Mouse (Mus musculus) thymus, postnatal 14 days (tissue): ENCODE measurements around the gene Zic1.

ENCODE experiments used
- DNase-seq: peaks from one replicate; pipeline ENCODE4 v3.0.0; 2021

Gene Zic1

DNA sequence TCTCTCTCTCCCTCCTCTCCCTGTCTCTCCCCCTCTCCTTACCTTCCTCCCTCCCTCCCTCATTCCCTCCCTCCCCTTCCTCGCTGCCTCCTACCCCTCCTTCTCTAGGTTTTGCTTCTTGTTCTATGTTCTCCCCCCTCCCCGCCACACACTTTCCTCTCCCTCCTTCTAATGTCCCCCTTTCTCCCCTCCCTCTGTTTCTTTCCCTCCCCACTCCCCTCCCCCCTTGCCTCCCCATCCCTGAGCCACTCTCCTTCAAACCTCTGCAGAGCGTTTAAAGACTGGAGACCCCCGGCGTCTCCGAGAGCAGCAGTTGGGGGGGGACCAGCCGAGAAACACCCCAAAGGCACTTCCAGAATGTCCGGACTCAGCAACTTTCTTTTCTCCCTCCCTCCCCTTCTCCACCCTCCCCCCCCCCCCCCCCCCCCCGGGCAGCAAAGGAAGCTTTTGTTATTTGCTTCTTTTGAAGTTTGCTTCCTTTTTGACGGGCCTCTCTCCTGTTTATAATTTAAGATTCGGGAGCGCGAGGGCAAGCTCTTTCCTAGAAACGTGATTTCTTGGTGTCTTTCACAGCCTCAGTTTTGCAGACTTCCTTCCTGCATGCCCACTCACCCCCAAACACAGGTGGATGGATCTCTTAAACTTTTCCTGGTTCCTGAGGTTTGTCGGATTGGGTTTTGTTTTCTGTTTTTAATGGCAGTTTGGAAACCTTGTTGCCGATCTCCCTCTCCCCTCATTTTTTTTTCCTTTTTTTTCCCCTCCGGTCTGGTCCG lies 802 bp upstream of the Zic1 start:
- DNase-seq, result no peak

DNA sequence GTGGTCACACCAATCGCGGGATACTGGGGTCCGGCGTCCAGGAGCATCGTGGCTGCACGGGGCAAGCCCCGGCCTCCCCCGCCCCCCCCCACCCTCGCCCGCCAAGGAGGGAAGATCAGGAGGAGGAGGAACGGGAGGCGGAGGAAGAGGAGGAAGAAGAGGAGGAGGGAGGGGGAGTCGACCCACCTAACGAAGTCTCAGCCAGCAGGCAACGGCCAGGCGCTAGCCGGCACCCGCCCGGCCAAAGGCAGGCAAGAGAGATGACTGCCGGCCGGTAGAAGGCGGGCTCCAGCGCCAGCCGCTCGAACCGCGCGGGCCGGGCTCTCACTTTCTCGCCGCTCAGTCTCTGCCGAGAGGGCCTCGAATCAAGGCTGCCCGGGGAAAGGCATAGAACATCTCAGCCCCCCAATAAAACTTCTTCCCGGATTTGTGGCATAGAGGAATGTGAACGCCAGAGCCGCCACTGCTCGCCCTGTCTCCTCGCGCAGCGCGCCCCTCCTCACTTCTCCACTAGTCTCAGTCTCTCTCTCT lies 574 bp downstream of the Zic1 start:
- no peak for DNase-seq

DNA sequence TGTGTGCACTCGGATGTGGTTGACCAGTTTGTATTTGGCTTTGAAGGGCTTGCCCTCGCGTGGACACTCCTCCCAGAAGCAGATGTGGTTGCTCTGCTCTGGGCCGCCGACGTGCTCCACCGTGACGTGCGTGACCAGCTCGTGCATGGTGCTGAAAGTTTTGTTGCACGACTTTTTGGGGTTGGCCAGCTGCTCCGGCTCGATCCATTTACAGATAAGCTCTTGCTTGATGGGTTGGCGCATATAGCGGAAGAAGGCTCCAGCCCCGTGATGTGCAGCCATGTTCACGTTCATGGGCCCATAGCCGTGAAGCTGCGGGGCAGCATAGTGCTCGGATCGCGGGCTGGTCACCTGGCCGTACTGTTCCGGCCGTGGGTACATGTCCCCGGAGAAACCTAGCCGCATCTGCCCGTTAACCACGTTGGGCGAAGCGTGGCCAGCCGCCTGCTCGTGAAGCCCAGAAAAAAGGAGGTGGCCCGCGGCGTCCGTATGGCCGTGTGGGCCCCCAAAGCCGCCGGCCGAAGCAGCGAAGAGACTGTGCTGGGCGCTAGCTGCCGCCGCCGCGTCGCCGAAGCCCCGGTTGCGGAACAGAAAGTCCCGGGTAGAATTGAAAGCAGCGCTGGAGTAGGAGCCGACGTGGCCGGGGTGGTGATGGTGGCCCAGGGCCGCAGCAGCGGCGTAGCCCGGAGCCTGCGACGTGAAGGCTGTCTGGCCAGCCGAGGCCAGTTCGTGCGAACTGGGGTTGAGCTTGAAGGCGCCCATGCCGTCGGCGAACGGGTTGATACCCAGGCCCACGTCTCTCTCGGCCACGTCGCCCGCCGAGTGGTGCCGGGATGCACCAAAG lies 1.3 kb downstream of the Zic1 start:
- DNase-seq, result no peak

DNA sequence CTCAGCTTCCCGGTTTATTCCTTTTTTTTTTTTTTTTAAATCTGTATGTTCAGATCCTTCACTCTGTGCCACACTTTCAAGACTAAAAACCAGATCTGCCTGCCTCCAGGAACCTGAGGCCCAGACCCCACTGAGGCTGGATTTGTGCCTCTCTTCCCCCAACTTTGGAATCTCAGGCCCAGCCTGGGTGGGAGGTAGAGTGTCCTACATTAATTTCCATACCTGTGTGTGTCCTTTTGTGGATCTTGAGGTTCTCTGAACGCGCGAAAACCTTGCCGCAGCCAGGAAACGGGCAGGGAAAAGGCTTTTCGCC lies 1.8 kb downstream of the Zic1 start:
- DNase-seq, result no peak

DNA sequence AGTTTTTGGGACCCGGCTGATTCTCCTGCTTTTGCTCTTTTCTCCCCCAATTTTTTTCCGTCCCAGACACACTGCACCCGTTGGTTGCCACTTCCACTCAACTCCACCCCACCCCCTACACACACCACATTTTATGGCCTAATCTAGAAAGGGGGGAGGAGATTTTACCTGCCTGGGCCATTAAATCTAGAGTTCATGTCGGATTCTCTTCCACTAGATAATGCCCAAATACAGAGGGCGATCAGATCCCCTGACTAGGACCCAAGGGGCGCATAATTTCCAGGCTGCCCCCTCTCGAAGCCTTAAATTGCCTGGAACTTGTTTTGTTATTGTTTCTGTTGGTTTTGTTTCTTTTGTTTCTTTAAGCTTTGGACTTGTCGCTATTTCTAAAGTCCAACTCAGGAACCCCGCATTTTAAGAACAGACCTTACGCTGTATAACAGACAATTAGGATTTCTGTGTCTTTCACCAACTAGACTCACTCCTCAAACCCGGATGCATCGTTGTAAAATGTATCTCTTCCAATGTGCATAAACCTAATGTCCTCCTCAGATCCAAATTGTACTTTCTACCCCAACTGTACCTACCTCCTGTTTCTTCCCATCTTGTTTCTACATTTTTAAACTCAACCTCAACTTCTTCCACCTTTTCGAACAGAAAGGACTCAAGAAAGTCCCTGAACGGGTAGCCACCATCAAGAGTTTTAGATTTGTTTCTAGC lies 2.4 kb downstream of the Zic1 start:
- DNase-seq, result no peak

DNA sequence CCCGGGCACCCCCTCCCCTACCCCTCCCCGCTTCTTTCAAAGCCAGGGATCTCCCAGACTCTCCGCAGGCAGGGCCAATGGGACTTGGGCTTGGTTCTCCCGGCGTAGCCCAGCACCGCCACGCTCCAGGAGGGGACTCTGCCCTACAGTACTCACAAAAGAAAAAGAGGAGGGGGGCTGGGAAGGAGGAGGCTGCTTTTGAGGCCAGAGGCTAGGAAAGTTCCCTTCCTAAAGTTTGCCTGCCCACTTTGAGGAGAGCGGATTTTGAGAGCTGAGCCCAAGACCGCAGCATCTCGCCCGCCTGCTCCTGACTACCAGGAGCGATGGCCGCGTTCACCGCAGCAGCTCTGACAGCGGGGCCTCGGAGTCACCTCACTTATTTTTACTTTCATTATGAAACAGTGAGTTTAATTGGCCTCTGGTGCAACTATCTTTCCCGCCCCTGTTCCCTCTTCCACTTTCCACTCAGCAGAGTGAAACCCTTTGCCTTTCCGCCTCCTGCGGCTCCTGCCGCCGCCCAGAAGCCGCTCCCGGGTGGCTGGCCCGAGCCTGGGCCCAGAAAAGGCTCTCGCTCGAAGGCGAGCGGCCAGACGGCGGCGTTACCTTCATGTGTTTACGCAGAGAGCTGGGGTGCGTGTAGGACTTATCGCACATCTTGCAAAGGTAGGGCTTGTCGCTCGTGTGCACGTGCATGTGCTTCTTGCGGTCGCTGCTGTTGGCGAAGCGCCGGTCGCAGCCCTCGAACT lies 3.6 kb downstream of the Zic1 start, which contains the start of gene Zic4:
Zic4 (plus strand) TSS at position 558 of the 746 bp plus-strand sequence.
- DNase-seq, result no peak

DNA sequence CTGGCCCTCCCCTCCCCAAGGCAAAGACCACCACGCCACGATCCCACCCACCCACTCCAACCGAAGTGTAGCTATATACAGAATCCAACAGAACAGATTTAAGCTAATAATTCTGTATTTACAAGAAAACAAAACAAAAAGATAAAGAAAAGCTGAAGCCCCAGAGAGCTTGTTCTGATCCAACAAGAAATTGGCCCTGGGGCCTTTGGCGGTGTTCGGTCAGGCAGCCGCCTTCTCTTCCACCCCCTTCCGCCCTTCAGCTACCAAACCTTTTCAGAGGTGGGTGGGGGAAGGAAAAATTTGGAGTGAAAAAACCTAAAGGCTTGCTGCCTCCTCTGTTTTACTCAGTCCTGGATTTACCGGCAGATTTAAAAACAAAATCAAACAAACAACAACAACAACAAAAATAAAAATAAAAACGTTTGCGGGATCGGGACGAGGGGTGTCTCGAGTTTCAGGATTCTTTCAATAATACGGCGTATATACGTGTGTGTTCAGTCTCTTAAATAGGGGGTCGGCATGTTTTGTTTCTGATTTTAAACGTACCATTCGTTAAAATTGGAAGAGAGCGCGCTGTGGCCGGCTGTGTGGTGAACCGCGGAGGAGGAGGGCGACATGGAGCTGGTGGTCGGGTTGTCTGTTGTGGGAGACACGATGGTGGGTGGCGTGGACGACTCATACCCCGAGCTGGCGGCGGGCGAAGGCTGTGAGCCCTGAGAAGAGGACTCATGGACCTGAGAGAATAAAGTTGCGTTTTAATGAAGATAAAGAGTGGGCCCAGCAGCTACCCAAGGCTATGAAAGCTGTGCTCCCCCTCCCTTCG lies 4.4 kb downstream of the Zic1 start:
- DNase-seq, result no peak

DNA sequence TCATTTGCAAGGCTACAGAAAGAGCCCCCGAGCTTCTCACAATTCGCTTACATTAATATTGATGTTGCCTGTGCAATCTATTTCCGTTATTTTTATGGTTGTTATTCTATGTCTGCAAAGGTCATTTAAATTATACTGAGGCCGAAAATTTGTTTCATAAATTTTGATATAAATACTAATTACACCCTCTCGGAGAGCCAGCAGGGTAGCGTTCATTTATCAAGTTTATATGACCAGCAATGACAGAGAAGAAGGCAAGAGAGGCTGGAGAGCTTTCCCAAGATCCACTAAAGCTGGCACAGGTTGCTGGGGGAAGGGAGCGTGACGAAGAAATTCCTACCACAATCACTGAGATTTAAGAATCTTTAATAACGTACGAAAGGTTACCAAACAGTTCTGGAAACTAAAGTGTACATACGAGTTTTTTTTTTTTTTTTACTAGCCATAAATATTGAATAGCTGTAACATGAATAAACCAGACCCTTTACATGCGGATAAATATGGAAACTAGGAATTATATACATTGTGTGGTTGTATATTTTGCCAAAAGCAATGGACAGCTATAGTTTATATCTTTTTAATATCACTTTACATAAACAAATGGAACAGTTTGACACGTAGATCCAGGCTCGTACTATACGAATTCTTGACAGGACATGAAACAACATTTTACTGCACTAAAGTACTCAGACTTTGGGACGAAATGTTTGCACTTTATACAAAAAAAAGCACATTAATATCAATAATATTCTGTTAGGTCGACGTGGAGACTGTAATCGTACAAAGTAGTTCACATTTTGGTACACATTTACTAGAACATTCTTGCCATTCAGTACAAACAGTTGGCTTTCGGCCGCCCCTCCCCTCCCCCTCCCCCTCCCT lies 5.2 kb downstream of the Zic1 start:
- DNase-seq, result no peak

DNA sequence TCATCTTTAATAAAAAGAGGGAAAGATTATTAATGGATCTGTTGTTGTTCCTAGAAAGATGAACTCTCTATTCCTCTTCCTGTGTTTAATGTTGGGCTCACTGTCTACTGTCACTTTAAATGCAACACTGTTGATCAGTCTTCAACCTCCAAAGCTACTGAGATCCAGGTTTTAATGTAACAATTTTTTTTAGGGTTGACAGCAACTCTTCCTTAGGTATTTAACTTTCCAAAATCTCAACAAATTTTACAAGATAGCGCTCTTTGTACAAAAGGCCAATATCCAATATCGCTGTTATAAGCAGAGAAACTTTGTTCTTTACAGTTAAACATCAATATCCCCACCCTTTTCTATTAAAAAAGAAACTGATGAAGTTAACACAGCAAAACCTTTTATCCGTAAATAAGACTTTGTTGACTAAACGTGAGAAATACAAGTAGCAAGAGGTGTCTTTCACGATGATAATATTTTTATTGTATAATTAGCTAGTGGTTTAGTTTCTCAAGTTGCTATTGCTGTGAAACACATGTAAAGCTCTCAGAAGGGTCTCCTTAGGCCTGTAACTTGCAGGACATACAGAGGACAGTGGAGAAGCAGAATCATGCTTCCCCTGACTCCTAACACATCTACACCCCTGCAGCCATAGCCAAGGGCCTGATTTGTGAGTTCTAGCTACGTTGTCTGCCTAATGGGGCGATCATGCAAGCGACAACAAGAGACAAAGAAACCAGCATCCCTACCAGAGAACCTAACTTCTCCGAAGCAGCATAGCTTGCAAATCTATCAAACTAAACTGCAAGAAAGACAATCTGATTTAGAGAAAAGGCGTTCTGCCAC lies 6.5 kb downstream of the Zic1 start:
- no peak for DNase-seq

DNA sequence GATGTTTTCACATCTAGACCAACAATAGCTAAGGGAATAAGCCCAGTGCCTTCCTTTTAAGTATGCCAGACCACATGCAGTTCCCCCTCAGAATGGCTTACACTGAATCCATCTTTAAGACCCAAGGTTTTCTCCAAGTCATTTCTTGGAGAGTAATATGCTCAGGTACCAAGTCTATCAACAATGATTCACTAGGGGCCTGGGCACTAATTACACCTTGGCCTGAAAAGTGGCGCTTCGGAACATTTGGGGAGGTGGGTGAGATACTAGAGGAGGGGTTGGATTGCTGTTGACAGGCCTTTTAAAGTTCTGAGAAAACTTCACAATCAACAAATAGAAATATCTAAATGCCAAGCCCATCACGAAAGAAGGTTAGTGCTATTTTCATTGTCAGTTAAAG lies 8.3 kb downstream of the Zic1 start:
- no peak for DNase-seq

DNA sequence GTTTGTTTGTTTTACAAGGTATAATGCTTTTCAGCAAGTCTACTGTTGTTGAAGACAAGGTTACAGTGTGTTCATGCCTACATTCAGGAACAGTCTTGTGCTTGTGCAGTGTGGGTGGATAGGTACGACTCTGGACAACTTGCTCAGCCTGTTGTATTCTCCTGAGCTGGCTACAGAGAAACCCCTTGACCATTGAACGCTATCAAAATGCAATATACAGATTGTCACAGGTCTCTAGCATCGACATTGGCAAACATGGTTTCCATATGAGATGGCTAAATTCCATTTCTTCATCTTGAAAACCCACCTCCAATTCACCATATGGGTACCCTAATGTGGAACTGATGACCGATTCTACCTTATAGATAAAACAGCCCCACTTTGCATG lies 9.3 kb downstream of the Zic1 start:
- DNase-seq, result no peak

DNA sequence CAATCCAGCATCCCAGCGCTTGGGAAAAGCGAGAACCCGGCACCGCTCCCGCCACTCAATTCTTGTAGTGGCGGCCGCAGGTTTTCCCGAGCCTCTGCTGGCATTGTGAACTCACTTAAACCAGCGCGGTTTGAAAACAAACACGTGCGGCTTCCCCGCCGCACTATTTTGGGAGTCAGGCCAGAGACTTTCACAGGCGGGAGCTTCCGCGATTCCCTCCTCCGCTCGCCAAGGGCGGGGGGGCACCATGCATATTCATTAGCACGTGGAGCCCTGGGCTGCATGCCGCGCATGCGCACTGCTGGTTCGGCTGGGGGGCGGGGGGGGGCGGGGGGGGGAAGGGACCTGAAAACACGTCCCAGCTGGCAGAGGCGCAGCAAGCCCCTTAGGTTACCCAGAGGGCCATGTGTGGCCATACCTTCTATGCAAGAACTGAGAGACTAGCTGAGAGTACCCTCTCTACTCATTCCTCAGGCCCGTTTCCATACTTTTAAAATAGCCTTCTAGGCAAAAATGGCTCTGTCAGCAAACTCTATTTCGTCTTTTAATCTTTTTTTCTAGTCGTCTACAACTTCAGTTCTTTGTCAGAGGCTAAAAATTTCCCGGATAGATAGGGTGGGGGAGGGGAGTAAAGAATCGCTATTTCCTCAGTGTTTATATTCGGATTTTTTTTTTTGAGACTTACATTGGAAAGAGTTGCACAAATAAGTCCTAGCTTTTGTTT lies 9.8 kb downstream of the Zic1 start:
- no peak for DNase-seq

DNA sequence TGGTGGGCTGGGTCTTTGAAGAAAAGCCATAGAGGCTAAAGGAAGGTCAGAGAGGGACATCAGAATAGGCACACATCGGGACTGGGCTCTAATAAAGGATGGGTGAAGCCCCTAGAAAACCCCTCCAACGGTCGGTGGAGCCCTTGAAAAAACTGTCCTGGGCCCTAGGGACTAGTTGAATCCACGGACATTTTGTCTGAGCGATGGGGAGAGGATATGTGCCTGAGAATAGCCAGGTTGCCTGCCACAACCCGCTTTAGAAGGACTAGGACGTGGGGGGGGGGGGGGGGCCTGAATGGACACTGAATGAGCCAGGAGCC lies 10.4 kb downstream of the Zic1 start:
- DNase-seq, result no peak

DNA sequence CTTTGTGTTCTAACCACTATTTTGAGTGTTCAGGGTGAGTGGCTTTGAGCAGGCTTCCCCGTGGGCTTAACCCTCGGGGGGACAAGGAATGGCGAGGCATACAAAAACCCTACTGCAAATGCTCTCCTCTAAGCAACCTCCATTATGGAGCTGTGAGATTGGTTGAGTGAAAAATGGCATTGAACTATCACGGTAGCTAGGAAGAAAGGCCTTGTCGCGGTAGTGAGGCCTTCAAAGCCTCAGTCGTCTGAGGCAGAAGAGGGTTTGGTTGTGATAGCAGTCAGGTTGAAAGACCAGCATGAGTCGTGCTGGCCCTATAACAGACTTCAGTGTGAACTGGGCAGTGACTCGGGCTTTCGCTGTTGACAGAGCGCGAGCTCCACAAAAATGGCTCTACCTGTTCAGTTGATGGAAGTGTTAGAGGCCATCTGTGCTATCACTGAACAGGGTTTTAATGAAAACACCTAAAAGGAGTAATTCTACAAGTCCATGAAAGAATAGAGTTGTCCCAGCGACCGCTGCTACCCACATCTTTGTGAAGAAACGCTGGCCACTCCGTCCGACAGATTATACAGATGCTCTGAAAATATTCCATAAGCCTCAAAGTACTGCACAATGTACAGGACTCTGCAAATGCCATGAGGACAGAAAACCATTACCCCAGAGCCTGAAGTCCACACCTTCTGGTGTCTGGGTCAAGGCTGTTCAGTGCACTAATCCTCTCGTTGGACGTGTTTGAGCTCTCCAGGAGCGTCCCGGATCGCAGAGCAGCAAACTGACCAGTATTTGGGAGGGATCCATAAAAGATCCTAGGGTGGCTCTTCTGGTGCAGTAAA lies 11.0 kb downstream of the Zic1 start:
- no peak for DNase-seq

DNA sequence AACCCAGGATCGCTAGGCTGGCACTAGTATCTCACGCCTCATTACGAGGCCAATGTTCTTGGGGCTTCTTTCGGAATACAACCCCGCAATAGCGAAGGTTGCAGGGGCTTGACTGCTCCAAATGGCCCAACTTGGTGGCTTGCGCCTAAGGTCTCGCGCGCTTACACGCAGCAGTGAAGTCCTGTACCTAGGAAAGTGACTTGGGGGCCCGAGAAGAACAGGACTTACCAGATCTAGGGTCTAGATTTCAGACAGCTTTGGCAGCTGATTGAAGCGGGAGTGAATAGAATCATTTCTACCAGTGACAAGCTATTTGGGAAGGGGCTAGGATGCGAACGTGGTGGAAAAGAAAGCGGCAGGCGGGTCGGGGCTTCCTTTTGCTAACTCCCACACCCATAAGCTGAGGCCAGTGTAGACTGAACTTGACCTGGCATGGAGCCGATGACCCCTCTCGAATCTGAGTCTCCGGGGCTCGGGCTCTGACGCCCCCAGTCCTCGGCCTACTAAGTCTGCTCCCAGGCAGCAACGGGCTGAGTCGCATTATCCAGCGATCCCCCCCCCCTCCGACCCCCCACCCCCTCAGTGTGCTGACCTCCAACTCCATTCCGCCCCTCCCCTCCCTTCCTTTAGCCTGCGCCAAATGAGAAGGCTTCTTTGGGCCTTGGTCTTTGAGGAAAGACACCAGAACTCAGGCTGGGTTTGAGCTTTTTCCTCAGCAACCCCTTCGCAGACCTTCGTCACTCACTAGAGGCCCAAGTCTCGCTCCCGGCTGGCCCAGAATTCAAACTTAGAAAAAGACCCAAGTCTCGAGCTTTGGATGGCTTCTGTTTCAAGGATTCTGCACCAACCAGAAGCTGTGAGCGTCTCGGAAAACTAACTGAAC lies 11.8 kb downstream of the Zic1 start:
- no peak for DNase-seq

DNA sequence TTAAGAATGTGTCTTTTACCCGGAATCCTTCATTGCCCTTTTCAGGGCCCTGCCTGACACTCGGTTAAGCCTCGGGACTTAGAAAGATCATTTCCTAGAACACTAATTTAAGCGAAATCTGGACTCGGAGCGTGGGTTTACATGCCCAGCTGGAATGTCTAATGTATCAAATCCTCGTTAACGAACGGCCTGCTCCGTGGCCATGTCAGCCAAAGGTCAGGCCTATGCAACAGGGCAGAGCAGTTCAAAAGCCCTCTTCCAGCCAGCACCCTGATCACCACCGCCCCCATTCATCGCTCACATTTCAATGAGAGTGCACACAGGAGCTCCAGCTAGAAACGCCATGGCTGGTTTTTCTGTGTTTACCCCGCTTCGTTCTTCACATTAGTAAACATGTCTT lies 12.8 kb downstream of the Zic1 start:
- DNase-seq, result no peak

DNA sequence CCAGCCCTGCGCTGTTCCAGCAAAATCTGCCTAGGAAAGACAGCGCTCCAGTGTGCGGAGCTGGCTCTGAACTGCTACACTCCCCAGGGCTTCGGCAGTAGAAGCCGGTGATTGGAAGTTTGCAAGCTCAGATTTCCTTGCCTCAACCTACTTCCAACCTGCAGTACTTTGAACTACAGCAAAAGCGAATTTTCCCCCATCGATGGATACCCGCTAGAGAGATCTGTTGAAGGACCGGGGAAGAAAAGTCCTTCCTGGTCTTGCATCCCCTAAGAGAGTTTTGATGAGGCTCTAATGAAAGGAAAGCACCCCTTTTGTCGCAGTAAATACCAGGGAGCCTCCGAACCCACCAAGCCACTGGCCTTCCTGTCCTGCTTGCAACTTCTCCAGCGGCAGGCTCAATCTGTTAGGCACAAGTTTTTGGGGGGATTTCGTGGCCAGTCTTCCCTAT lies 13.6 kb downstream of the Zic1 start:
- DNase-seq, result no peak
